ENCODE assay signal across 9 mouse cellular contexts in the genomic region with DNA sequence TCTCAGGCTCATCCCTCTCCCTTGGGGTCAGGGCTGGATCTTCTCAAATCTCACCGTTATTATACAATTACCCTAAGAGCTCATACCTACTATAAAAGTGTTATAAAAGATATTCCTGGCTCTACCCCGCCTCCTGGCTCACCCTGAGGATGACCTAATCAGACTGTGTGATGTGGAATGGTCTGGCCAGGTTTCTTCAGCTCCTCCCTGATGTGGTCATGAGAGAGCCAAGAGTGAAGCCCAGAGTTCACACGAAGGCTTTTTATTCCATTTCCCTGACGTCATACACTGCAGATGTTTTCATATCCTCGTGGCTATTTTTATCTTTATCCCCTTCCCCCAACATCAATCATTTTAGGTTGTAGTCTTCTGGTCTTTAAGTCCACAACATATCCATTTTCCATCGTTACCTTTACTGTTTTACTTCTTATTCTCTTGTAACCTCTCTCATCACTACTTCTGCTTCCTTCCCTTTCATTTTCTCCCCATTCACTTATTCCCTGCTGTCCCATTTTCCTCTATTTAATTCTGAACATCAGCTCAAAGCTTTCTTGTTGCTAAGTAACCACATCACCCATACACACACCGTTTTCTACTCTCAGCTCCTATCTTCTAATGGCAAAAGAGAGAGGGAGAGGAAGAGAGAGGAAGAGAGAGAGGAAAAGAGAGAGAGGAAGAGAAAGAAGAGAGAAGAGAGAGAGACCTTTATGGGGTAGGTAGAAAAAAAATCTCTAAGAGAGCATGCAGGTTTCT. TPM values are rescaled to one million over a fixed set of nuclear protein-coding genes. Genes with fewer than 3 reads are reported as not detected.
DNase-seq lines count a peak whose midpoint lies in the region; ATAC-seq and TF ChIP-seq lines count a peak whose summit lies in the region.
"Had no signal": no experiment of that assay in that cellular context is flagged by ENCODE, and none has a peak within 500 bp of the region (broad histone marks: within the 10 kb centered on the region; RNA-seq: fewer than 3 reads in every experiment).

No protein-coding gene starts in this region.

- intact Hi-C loops in left cerebral cortex, postnatal 36 days (cut with DNase I): loop anchor here (5.0 kb wide), 1 partner anchor 47 kb away; no protein-coding TSS in a partner anchor

- no peak overlapping the region for H3K4me2 ChIP-seq in lung, embryonic 15.5 days
- no peak overlapping the region for H3K4me2 ChIP-seq in heart, embryonic 12.5 days

- no peaks in the 10 kb centered on the region for H3K9me3 ChIP-seq in lung, embryonic 15.5 days
- no peaks in the 10 kb centered on the region for H3K9me3 ChIP-seq in heart, embryonic 12.5 days (replicated peaks)

- TF ChIP-seq POLR2A in lung, adult 2 months (IDR thresholded peaks at IDR 0.05; ENCODE audit: borderline replicate concordance, extremely low read depth, low read depth, low read length): no peak

- TF ChIP-seq CTCF in lung, adult 2 months (IDR thresholded peaks at IDR 0.05; ENCODE audit: insufficient read depth, low read length): no peak

- peak; percentile 14 for DNase-seq in adrenal gland, postnatal 14 days
- DNase-seq in adrenal gland, adult (ENCODE audit: inconsistent age in 2 of 2, low spot score in 1 of 2): no peak
- no peak for DNase-seq in lung, adult 2 months
- peak; percentile 23 to 46 for DNase-seq in natural killer cell, adult 2 months (ENCODE audit: low spot score in 2 of 2)
- DNase-seq in left cerebral cortex, postnatal 36 days (ENCODE audit: low spot score in 2 of 2): no peak

- H3K4me1 ChIP-seq in lung, embryonic 15.5 days: peaks cover 20% of the 10 kb centered on the region
- H3K4me1 ChIP-seq in lung, adult 2 months (ENCODE audit: control insufficient read depth, insufficient read depth, low read length): no peaks in the 10 kb centered on the region
- peaks cover 16% of the 10 kb centered on the region for H3K4me1 ChIP-seq in heart, embryonic 12.5 days (replicated peaks)

- H3K4me3 ChIP-seq in lung, embryonic 15.5 days: no peak overlapping the region
- H3K4me3 ChIP-seq in lung, adult 2 months (replicated peaks; ENCODE audit: extremely low read depth, low read depth, low read length): no peak overlapping the region
- no peak overlapping the region for H3K4me3 ChIP-seq in heart, embryonic 12.5 days

- 0 out of 2 replicates have a peak, but pooled peaks have one; percentile 24 for ATAC-seq in lung, embryonic 15.5 days (ENCODE audit: borderline replicate concordance, extremely low read depth, low FRiP score, low TSS enrichment)
- peak; percentile 45; the same call in 1 of the 2 replicates for ATAC-seq in heart, embryonic 12.5 days (ENCODE audit: insufficient number of reproducible peaks, low FRiP score)
- ATAC-seq in megakaryocyte-erythroid progenitor cell, adult 5-6 weeks (replicated peaks; ENCODE audit: low FRiP score, low TSS enrichment, poor library complexity, severe bottlenecking): no peak
- ATAC-seq: Patski had no signal

- 50% methylated on average over 7 of the region's 7 CpGs for WGBS in lung, embryonic 15.5 days
- WGBS in lung, adult 2 months: 42% methylated on average over 7 of the region's 7 CpGs
- 43% methylated on average over 7 of the region's 7 CpGs for WGBS in heart, embryonic 12.5 days

- H3K9ac ChIP-seq in lung, embryonic 15.5 days: no peak overlapping the region
- H3K9ac ChIP-seq in heart, embryonic 12.5 days: no peak overlapping the region

- H3K27ac ChIP-seq in lung, embryonic 15.5 days: 0 out of 2 replicates have a peak overlapping the region, but pooled peaks have one; percentile 44
- no peak overlapping the region for H3K27ac ChIP-seq in heart, embryonic 12.5 days (ENCODE audit: poor library complexity, severe bottlenecking)

- H3K36me3 ChIP-seq in lung, embryonic 15.5 days: no peaks in the 10 kb centered on the region
- H3K36me3 ChIP-seq in heart, embryonic 12.5 days: no peaks in the 10 kb centered on the region

- no peaks in the 10 kb centered on the region for H3K27me3 ChIP-seq in lung, embryonic 15.5 days
- no peaks in the 10 kb centered on the region for H3K27me3 ChIP-seq in heart, embryonic 12.5 days (replicated peaks)
- H3K27me3 ChIP-seq: Patski had no signal

RNA-seq across cellular contexts. Expression of a gene that starts 49.1 kb away (rescaled TPM):
- total RNA-seq in adrenal gland, postnatal 14 days (2021): 17.3 and 18.0 TPM in 2 replicates
- polyA plus RNA-seq in lung, embryonic 15.5 days (2015; fragmentation: Nextera tagmentation; extraction: Ambion mirVana): 6.5 and 8.8 TPM in 2 replicates
- 6.5 and 7.5 TPM in 2 replicates for polyA plus RNA-seq in lung, adult 2 months (2012; rRNA removed)
- 5.5 TPM in 2 replicates for polyA plus RNA-seq in heart, embryonic 12.5 days (2016; fragmentation: Nextera tagmentation; extraction: Ambion mirVana)
- total RNA-seq in megakaryocyte-erythroid progenitor cell, adult 5-6 weeks (2014; fragmentation: Nextera tagmentation): 9.7 and 16.2 TPM in 2 replicates
- 17.3 and 18.7 TPM in 2 replicates for total RNA-seq in megakaryocyte-erythroid progenitor cell, adult 5-6 weeks (2017)
- total RNA-seq in left cerebral cortex, postnatal 36 days (2021): 10 to 100 TPM; 19.4 to 19.8 TPM

Comparison
In these comparisons a context has a peak if more than half of its experiments do, and no peak if none do; other contexts are left out.
1. DNase-seq: peak in adrenal gland, postnatal 14 days (single experiment) and natural killer cell, adult 2 months (2 of 2); none in adrenal gland, adult (0 of 2), lung, adult 2 months (single experiment) and left cerebral cortex, postnatal 36 days (0 of 2).